18 mouse cellular contexts compared by ENCODE assay signal in genomic region chr19:24205001-24205400, GRCm38 (mm10).
"Had no signal": no experiment of that assay in that cellular context is flagged by ENCODE, and none has a peak within 500 bp of the region (broad histone marks: within the 10 kb centered on the region; RNA-seq: fewer than 3 reads in every experiment).

No protein-coding gene starts in this region.

- H3K27me3 ChIP-seq: liver, embryonic 13.5 days; liver, embryonic 15.5 days; lung, embryonic 15.5 days; midbrain, embryonic 13.5 days; midbrain, embryonic 15.5 days; neural tube, embryonic 12.5 days; stomach, embryonic 15.5 days had no signal

- H3K36me3 ChIP-seq: liver, embryonic 13.5 days; liver, embryonic 15.5 days; lung, embryonic 15.5 days; midbrain, embryonic 13.5 days; midbrain, embryonic 15.5 days; neural tube, embryonic 12.5 days; stomach, embryonic 15.5 days had no signal

- H3K4me2 ChIP-seq: liver, embryonic 13.5 days; liver, embryonic 15.5 days; lung, embryonic 15.5 days; midbrain, embryonic 13.5 days; midbrain, embryonic 15.5 days; neural tube, embryonic 12.5 days; stomach, embryonic 15.5 days had no signal

- ATAC-seq: liver, postnatal 0 days; lung, postnatal 0 days; midbrain, embryonic 13.5 days; midbrain, embryonic 15.5 days had no signal

- H3K9ac ChIP-seq: liver, embryonic 13.5 days; liver, embryonic 15.5 days; liver, postnatal 0 days; lung, embryonic 15.5 days; midbrain, embryonic 13.5 days; midbrain, embryonic 15.5 days; neural tube, embryonic 12.5 days; stomach, embryonic 15.5 days had no signal

- H3K27ac ChIP-seq: liver, embryonic 13.5 days; liver, embryonic 15.5 days; lung, embryonic 15.5 days; macrophage; midbrain, embryonic 13.5 days; midbrain, embryonic 15.5 days; neural tube, embryonic 12.5 days; stomach, embryonic 15.5 days; stomach, postnatal 0 days had no signal

- H3K4me3 ChIP-seq: liver, embryonic 13.5 days; liver, embryonic 15.5 days; lung, embryonic 15.5 days; megakaryocyte, embryonic 14.5 days; midbrain, embryonic 13.5 days; midbrain, embryonic 15.5 days; neural tube, embryonic 12.5 days; stomach, embryonic 15.5 days had no signal

- DNase-seq: liver, embryonic 13.5 days; liver, postnatal 0 days; lung, adult 2 months; lung, postnatal 14 days; lung, postnatal 36 days; thymus, adult 18-20 months; thymus, postnatal 14 days; thymus, postnatal 36 days had no signal

- H3K4me1 ChIP-seq: liver, embryonic 13.5 days; liver, embryonic 15.5 days; lung, embryonic 15.5 days; megakaryocyte, embryonic 14.5 days; midbrain, embryonic 13.5 days; midbrain, embryonic 15.5 days; neural tube, embryonic 12.5 days; stomach, embryonic 15.5 days had no signal

- H3K9me3 ChIP-seq: liver, embryonic 13.5 days; liver, embryonic 15.5 days; lung, embryonic 15.5 days; midbrain, embryonic 13.5 days; midbrain, embryonic 15.5 days; neural tube, embryonic 12.5 days; stomach, embryonic 15.5 days had no signal
